Mouse (Mus musculus): ENCODE data around the gene Hoxa2.

DNA sequence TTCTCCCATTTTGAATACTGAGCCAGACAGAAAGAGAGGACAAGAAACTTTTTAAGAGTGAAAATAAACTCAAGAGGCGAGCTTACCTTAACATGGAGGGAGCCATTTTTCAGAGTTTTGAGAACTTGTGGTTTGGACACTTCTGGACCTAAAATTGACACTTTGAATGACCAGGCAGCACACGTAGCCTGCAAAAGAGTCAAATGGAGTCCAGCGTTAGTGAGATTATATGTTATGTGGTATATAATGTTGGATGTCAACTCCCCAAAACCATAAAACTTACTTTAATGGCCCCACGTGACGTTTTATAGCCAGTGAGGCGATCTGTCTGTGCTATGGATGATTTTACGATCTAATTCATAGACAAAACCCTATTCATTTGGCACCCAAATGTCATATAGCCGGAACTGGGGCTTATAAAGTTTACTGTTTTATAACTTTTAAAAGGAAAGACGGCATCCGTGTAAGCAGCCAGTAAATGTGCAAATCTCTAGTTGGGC is 36.2 kb upstream of the Hoxa2 start:
- TF ChIP-seq ZNF384 (IDR thresholded peaks at IDR 0.05; ENCODE audit: low read depth, low read length) (no peak), ZC3H11A (IDR thresholded peaks at IDR 0.05; ENCODE audit: borderline replicate concordance, low read depth, low read length) (no peak), CHD2 (IDR thresholded peaks at IDR 0.05; ENCODE audit: low read depth, low read length) (no peak), MAFK (IDR thresholded peaks at IDR 0.05; ENCODE audit: insufficient read depth, low read depth, low read length) (no peak)

Data from ES-E14 (cell line).